In genomic region chr7:89856440-89857217, GRCm38 (mm10) we compare ENCODE assay signal across 9 mouse cellular contexts. TPM values are rescaled to one million over a fixed set of nuclear protein-coding genes. Genes with fewer than 3 reads are reported as not detected.
DNase-seq lines count a peak whose midpoint lies in the region; ATAC-seq and TF ChIP-seq lines count a peak whose summit lies in the region.
"Had no signal": no experiment of that assay in that cellular context is flagged by ENCODE, and none has a peak within 500 bp of the region (broad histone marks: within the 10 kb centered on the region; RNA-seq: fewer than 3 reads in every experiment).

No protein-coding gene starts in this region.

- H3K9me3 ChIP-seq in midbrain, embryonic 10.5 days (replicated peaks) = no peaks in the 10 kb centered on the region
- no peaks in the 10 kb centered on the region for H3K9me3 ChIP-seq in midbrain, embryonic 16.5 days (replicated peaks; ENCODE audit: control insufficient read depth, low read length, poor library complexity, severe bottlenecking)
- no peaks in the 10 kb centered on the region for H3K9me3 ChIP-seq in limb, embryonic 14.5 days (ENCODE audit: control insufficient read depth, low read length)

- H3K9ac ChIP-seq in midbrain, embryonic 16.5 days (ENCODE audit: low read depth, low read length) = no peak overlapping the region
- H3K9ac ChIP-seq in limb, embryonic 14.5 days (ENCODE audit: low read depth, low read length, severe bottlenecking) = no peak overlapping the region

- no peak for TF ChIP-seq POLR2A in limb, embryonic 14.5 days (IDR thresholded peaks at IDR 0.05; ENCODE audit: borderline replicate concordance, extremely low read depth, insufficient read depth, insufficient read length)

- peak; percentile 41 for DNase-seq in midbrain, embryonic 10.5 days (ENCODE audit: low spot score)
- peak; percentile 25 for DNase-seq in heart, adult 8-10 months (ENCODE audit: low spot score)
- DNase-seq in limb, embryonic 14.5 days (ENCODE audit: low spot score) = peak; percentile 45
- no peak for DNase-seq in frontal cortex, postnatal 14 days (ENCODE audit: low spot score in 2 of 2)
- DNase-seq in urinary bladder, postnatal 10 days (ENCODE audit: low spot score) = no peak
- no peak for DNase-seq in natural killer cell, adult 2 months (ENCODE audit: low spot score in 2 of 2)
- DNase-seq: kidney, adult 18-20 months had no signal

- peaks cover 11% of the 10 kb centered on the region for H3K4me1 ChIP-seq in midbrain, embryonic 10.5 days
- H3K4me1 ChIP-seq in midbrain, embryonic 16.5 days (ENCODE audit: control insufficient read depth, insufficient read depth, low read length) = no peaks in the 10 kb centered on the region
- peaks cover 6% of the 10 kb centered on the region for H3K4me1 ChIP-seq in limb, embryonic 14.5 days (ENCODE audit: control insufficient read depth, insufficient read depth, low read length)

- no peak overlapping the region for H3K4me2 ChIP-seq in midbrain, embryonic 16.5 days (ENCODE audit: low read length)
- 0 out of 2 replicates have a peak overlapping the region, but pooled peaks have one; percentile 11 for H3K4me2 ChIP-seq in limb, embryonic 14.5 days (replicated peaks; ENCODE audit: low read depth, low read length, severe bottlenecking)

- H3K27me3 ChIP-seq in midbrain, embryonic 10.5 days (ENCODE audit: low read depth, poor library complexity, severe bottlenecking) = no peaks in the 10 kb centered on the region
- no peaks in the 10 kb centered on the region for H3K27me3 ChIP-seq in midbrain, embryonic 16.5 days (ENCODE audit: control insufficient read depth, insufficient read depth, low read depth, low read length)
- H3K27me3 ChIP-seq in limb, embryonic 14.5 days (ENCODE audit: control insufficient read depth, insufficient read depth, low read length) = no peaks in the 10 kb centered on the region

- H3K36me3 ChIP-seq in midbrain, embryonic 10.5 days = no peaks in the 10 kb centered on the region
- H3K36me3 ChIP-seq in midbrain, embryonic 16.5 days (ENCODE audit: control insufficient read depth, insufficient read depth, low read length) = no peaks in the 10 kb centered on the region
- H3K36me3 ChIP-seq in limb, embryonic 14.5 days (ENCODE audit: control insufficient read depth, insufficient read depth, low read length) = no peaks in the 10 kb centered on the region

- 59% methylated on average over 17 of the region's 17 CpGs for WGBS in midbrain, embryonic 10.5 days
- WGBS in midbrain, embryonic 16.5 days = 50% methylated on average over 17 of the region's 17 CpGs
- 38% methylated on average over 17 of the region's 17 CpGs for WGBS in limb, embryonic 14.5 days

- no peak overlapping the region; the same call in 1 of the 2 replicates for H3K4me3 ChIP-seq in midbrain, embryonic 10.5 days
- no peak overlapping the region for H3K4me3 ChIP-seq in midbrain, embryonic 16.5 days (ENCODE audit: low read depth, low read length)
- no peak overlapping the region for H3K4me3 ChIP-seq in limb, embryonic 14.5 days (replicated peaks; ENCODE audit: low read length)

- ATAC-seq in midbrain, embryonic 16.5 days = no peak
- peak; percentile 77 for ATAC-seq in limb, embryonic 14.5 days (ENCODE audit: low FRiP score, low read depth)
- ATAC-seq in CD4-positive, CD25-positive, alpha-beta regulatory T cell, adult 4 months = no peak

- H3K27ac ChIP-seq in midbrain, embryonic 10.5 days (replicated peaks) = peak overlapping the region; percentile 42
- H3K27ac ChIP-seq in midbrain, embryonic 16.5 days (ENCODE audit: low read length) = no peak overlapping the region
- H3K27ac ChIP-seq in limb, embryonic 14.5 days (replicated peaks; ENCODE audit: low read depth, low read length) = no peak overlapping the region

RNA-seq across cellular contexts. Expression of gene Ccdc81, which starts 46.8 kb away (rescaled TPM):
- 0.06 and 0.10 TPM in 2 replicates for polyA plus RNA-seq in midbrain, embryonic 10.5 days (2016; fragmentation: Nextera tagmentation; extraction: Ambion mirVana)
- 1.1 and 1.6 TPM in 2 replicates for polyA plus RNA-seq in midbrain, embryonic 16.5 days (2015; fragmentation: Nextera tagmentation; extraction: Ambion mirVana)
- total RNA-seq in heart, adult 8-10 months (2022) = not detected
- 0.16 and 0.19 TPM in 2 replicates for polyA plus RNA-seq in limb, embryonic 14.5 days (2012; rRNA removed)
- not detected in 2 replicates for polyA plus RNA-seq in limb, embryonic 14.5 days (2014; fragmentation: Nextera tagmentation; extraction: Ambion mirVana)
- not detected for polyA plus RNA-seq in CD4-positive, CD25-positive, alpha-beta regulatory T cell, adult 4 months (2017; shearing (Covaris generic))

Comparison
In these comparisons a context has a peak if more than half of its experiments do, and no peak if none do; other contexts are left out.
1. DNase-seq: peak in midbrain, embryonic 10.5 days (single experiment), heart, adult 8-10 months (single experiment) and limb, embryonic 14.5 days (single experiment); none in frontal cortex, postnatal 14 days (0 of 2), urinary bladder, postnatal 10 days (single experiment) and natural killer cell, adult 2 months (0 of 2).